In the genomic region with DNA sequence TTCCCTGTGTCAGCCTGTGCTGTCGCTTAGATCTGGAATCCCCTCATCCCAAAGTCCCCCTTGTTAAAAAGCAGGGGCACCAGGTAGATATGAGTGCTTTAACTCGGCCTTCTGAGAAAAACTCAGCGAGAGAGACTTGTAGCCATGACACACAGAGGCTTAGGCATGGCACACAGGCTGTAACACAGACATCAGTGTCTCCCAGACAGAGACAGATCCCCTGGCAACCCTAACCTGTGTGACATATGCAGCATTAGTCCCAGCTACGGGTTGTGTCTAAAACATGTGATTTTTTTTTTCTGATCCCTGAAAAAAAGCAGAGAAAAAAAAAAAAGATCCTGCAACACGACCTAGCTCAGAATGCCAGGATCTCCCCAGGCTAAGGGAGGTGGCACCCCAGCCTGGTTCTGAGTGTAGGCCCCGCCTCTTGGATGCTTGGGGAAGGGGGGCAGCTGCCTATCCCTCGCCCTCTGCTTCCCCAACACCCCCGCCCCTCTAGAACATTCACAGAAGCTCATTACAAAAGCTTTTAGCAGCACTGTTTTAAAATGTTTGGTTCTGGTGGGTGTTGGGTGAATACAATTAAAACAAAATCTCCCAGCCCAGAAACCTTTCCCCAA, we compare ENCODE assay signal across 31 mouse cellular contexts. TPM values are rescaled to one million over a fixed set of nuclear protein-coding genes. Genes with fewer than 3 reads are reported as not detected.
DNase-seq lines count a peak whose midpoint lies in the region; ATAC-seq and TF ChIP-seq lines count a peak whose summit lies in the region.
"Had no signal": no experiment of that assay in that cellular context is flagged by ENCODE, and none has a peak within 500 bp of the region (broad histone marks: within the 10 kb centered on the region; RNA-seq: fewer than 3 reads in every experiment).

No protein-coding gene starts in this region.

- peak overlapping the region; percentile 46; the same call in 1 of the 2 replicates for H3K27ac ChIP-seq in forebrain, embryonic 15.5 days (replicated peaks)
- H3K27ac ChIP-seq in forebrain, embryonic 10.5 days = no peak overlapping the region
- H3K27ac ChIP-seq: embryonic facial prominence, embryonic 12.5 days; heart, embryonic 13.5 days; hindbrain, embryonic 10.5 days; hindbrain, embryonic 15.5 days; intestine, embryonic 15.5 days; limb, embryonic 13.5 days; lung, embryonic 15.5 days; midbrain, embryonic 10.5 days; midbrain, embryonic 15.5 days had no signal

- TF ChIP-seq CTCF in brain, embryonic 14.5 days (IDR thresholded peaks at IDR 0.05; ENCODE audit: borderline replicate concordance, extremely low read depth, insufficient read depth, insufficient read length) = no peak

- no peaks in the 10 kb centered on the region for H3K36me3 ChIP-seq in forebrain, embryonic 15.5 days
- no peaks in the 10 kb centered on the region for H3K36me3 ChIP-seq in forebrain, embryonic 10.5 days (replicated peaks)
- H3K36me3 ChIP-seq: embryonic facial prominence, embryonic 12.5 days; heart, embryonic 13.5 days; hindbrain, embryonic 10.5 days; hindbrain, embryonic 15.5 days; intestine, embryonic 15.5 days; limb, embryonic 13.5 days; lung, embryonic 15.5 days; midbrain, embryonic 10.5 days; midbrain, embryonic 15.5 days had no signal

- 12% methylated on average over 8 of the region's 8 CpGs for WGBS in forebrain, embryonic 15.5 days
- WGBS in forebrain, embryonic 10.5 days = 9% methylated on average over 8 of the region's 8 CpGs

- H3K4me3 ChIP-seq in forebrain, embryonic 15.5 days = no peak overlapping the region
- no peak overlapping the region for H3K4me3 ChIP-seq in forebrain, embryonic 10.5 days
- H3K4me3 ChIP-seq: embryonic facial prominence, embryonic 12.5 days; heart, embryonic 13.5 days; hindbrain, embryonic 10.5 days; hindbrain, embryonic 15.5 days; intestine, embryonic 15.5 days; limb, embryonic 13.5 days; lung, embryonic 15.5 days; midbrain, embryonic 10.5 days; midbrain, embryonic 15.5 days had no signal

- peak; percentile 72 for ATAC-seq in forebrain, embryonic 15.5 days (replicated peaks)
- ATAC-seq: activated CD4-positive, CD25-positive, alpha-beta regulatory T cell, adult 4 months; intestine, embryonic 15.5 days; midbrain, embryonic 15.5 days had no signal

- DNase-seq in forebrain, embryonic 10.5 days (ENCODE audit: extremely low spot score, low spot score) = no peak
- DNase-seq in layer of hippocampus, adult 9-11 months = peak; percentile 72
- no peak for DNase-seq in layer of hippocampus, adult 9-10 months (ENCODE audit: low spot score)
- DNase-seq in brain, embryonic 14.5 days (ENCODE audit: low read depth) = peak; percentile 61
- DNase-seq in urinary bladder, postnatal 14 days (ENCODE audit: low spot score) = no peak
- no peak for DNase-seq in spleen, postnatal 4 days (ENCODE audit: low spot score in 2 of 2)
- DNase-seq: adrenal gland, adult 2 months; adrenal gland, postnatal 36 days; B cell, adult 2 months; cerebellum, adult 9-10 months; cerebellum, postnatal 36 days; gastrocnemius, postnatal 36 days; heart, postnatal 14 days; kidney, adult 2 months; kidney, postnatal 36 days; right cerebral cortex, postnatal 4 days; thymus, adult 2 months; thymus, postnatal 36 days had no signal

- H3K9me3 ChIP-seq in forebrain, embryonic 15.5 days = no peaks in the 10 kb centered on the region
- no peaks in the 10 kb centered on the region for H3K9me3 ChIP-seq in forebrain, embryonic 10.5 days
- H3K9me3 ChIP-seq: embryonic facial prominence, embryonic 12.5 days; heart, embryonic 13.5 days; hindbrain, embryonic 10.5 days; hindbrain, embryonic 15.5 days; intestine, embryonic 15.5 days; limb, embryonic 13.5 days; lung, embryonic 15.5 days; midbrain, embryonic 10.5 days; midbrain, embryonic 15.5 days had no signal

- H3K4me2 ChIP-seq in forebrain, embryonic 15.5 days (replicated peaks) = no peak overlapping the region
- H3K4me2 ChIP-seq: embryonic facial prominence, embryonic 12.5 days; heart, embryonic 13.5 days; hindbrain, embryonic 15.5 days; intestine, embryonic 15.5 days; limb, embryonic 13.5 days; liver, embryonic 11.5 days; lung, embryonic 15.5 days; midbrain, embryonic 15.5 days had no signal

- H3K9ac ChIP-seq in forebrain, embryonic 15.5 days (replicated peaks) = no peak overlapping the region
- H3K9ac ChIP-seq: embryonic facial prominence, embryonic 12.5 days; heart, embryonic 13.5 days; hindbrain, embryonic 15.5 days; intestine, embryonic 15.5 days; limb, embryonic 13.5 days; lung, embryonic 15.5 days; midbrain, embryonic 15.5 days had no signal

- TF ChIP-seq POLR2A in brain, embryonic 14.5 days (IDR thresholded peaks at IDR 0.05; ENCODE audit: borderline replicate concordance, extremely low read depth, insufficient read depth, insufficient read length, poor library complexity, severe bottlenecking) = no peak

- H3K27me3 ChIP-seq in forebrain, embryonic 15.5 days = peaks cover 36% of the 10 kb centered on the region
- H3K27me3 ChIP-seq in forebrain, embryonic 10.5 days (ENCODE audit: poor library complexity, severe bottlenecking) = peaks cover 99% of the 10 kb centered on the region

- peaks cover 14% of the 10 kb centered on the region for H3K4me1 ChIP-seq in forebrain, embryonic 15.5 days
- peaks cover 8% of the 10 kb centered on the region for H3K4me1 ChIP-seq in forebrain, embryonic 10.5 days
- H3K4me1 ChIP-seq: embryonic facial prominence, embryonic 12.5 days; heart, embryonic 13.5 days; intestine, embryonic 15.5 days had no signal

RNA-seq across cellular contexts. Expression of a gene that starts 39.1 kb away (rescaled TPM):
- polyA plus RNA-seq in forebrain, embryonic 15.5 days (2015; fragmentation: Nextera tagmentation; extraction: Ambion mirVana) = 4.7 and 6.1 TPM in 2 replicates
- not detected in 2 replicates for polyA plus RNA-seq in forebrain, embryonic 10.5 days (2016; fragmentation: Nextera tagmentation; extraction: Ambion mirVana)
- polyA plus RNA-seq in brain, embryonic 14.5 days (2012; rRNA removed) = 4.3 and 6.0 TPM in 2 replicates
- polyA plus RNA-seq: activated CD4-positive, CD25-positive, alpha-beta regulatory T cell, adult 4 months; liver, embryonic 11.5 days; neural tube, embryonic 11.5 days had no signal

Comparison
In these comparisons a context has a peak if more than half of its experiments do, and no peak if none do; other contexts are left out.
1. DNase-seq: peak in layer of hippocampus, adult 9-11 months (single experiment) and brain, embryonic 14.5 days (single experiment); none in forebrain, embryonic 10.5 days (single experiment), layer of hippocampus, adult 9-10 months (single experiment), urinary bladder, postnatal 14 days (single experiment) and spleen, postnatal 4 days (0 of 2).